Mouse (Mus musculus) left cerebral cortex, adult 8-10 months (tissue): ENCODE results near the gene Cfap97d2. TPM values are rescaled to one million over a fixed set of nuclear protein-coding genes. Genes with fewer than 3 reads are reported as not detected.
"Not testable (repeated sequence)": the region's sequence is repeated elsewhere in the genome, so short reads cannot be mapped to it uniquely, and the experiment has no call there.

Source experiments
- DNase-seq, 2 experiments: peaks; one replicate each; pipeline ENCODE4 v3.0.0; 2022; ENCODE audit warnings: low spot score in 2 of 2
- total RNA-seq, 4 experiments: library from RNA; stranded (reverse); gene quantifications; 2 replicates each; pipeline ENCODE4 v1.2.4; 2022

Gene Cfap97d2
- total RNA-seq, 4 experiments from 2014 or later: 1.1 to 2.6 (median 2.0) TPM

DNA sequence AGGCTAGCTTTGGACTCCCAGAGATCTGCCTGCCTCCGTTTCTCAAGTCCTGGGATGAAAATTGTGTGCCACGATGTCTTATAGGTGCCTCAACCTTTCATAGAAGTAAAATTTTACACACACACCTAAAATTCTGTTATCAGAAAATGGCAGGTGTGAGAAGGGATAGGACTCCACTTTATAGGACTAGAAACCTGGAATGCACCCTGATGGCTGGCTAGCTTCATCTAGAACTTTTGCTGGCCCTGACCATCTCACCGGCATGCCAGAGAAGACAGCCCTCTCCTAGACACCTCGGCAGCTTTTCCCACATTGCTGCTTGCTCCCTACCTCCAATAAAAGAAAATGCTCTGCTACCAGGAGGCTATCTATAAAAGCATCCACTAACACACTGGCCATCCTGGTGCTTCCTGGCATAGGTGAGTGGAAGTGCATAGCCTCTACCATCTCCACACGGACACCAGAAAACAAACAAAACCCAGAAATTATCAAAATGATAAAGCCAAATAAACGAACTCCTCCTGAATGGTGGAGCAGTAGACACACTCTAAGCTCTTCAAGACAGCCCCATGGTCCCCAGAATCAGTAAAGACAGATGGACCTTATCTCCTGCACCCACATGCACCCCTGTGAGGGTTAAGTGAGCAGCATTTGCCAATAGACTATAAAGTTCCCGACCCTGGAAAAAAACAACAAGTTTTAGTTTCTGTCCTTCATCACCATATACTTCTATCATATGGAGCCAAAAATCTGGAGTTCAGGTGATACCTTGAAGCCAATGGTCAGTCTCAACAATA is 35.3 kb downstream of the Cfap97d2 start:
- no peak for DNase-seq

DNA sequence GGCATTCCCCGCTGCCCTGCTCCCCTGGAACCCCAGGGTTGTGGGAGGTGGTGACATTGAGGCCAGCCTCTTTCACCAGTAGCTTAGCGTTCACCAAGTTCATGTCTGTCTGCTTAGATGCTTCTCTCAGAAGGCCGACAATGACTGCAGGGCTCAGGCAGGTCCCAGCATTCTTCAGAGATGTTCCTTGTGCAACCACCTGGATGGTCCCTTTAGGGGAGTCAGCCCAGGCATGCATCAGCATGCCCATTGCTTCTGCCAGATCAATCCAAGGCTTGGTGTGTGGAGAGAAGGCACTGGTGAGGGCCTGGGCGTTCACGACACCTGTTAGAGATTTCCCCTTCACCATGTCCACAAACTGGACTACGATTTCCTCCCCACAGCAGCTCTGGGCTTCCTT is 40.5 kb downstream of the Cfap97d2 start:
- DNase-seq: not testable (repeated sequence)

DNA sequence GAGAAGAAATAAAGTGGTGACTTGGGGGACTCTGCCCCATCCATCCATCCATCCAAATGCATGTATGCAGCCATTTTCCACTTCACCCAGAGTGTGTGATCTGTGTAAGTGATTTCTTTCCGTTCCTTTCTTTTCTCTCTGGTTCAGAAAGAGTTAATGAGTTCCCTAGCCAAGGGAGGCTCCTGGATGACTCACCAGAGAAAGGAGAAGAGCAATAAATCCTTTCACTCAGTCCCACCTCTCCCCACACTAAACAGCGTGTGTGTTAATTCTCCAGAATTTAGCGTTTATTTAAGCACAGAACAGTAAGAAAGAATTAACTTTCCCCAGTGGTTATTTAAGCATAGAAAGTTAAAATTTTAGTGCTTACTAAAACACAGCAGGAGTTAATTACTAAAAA is 41.9 kb downstream of the Cfap97d2 start:
- no peak for DNase-seq

DNA sequence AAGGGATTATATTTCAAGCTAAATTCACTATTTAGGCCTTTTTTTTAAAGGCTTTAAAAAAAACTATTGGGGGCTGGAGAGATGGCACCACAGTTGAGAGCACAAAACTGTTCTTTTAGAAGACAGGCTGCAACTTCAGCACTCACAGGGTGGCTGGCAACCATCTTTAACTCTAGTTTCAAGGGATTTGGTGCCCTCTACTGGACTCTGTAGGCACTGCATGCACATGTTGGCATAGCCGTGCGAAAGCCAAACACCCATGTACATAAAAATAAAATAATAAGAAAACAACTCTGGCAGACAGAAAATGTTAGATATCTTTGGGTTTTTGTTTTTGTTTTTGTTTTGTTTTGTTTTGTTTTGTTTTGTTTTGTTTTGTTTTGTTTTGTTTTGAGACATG is 48.0 kb downstream of the Cfap97d2 start:
- peak in 1 of 2 experiments; percentile 45 for DNase-seq

DNA sequence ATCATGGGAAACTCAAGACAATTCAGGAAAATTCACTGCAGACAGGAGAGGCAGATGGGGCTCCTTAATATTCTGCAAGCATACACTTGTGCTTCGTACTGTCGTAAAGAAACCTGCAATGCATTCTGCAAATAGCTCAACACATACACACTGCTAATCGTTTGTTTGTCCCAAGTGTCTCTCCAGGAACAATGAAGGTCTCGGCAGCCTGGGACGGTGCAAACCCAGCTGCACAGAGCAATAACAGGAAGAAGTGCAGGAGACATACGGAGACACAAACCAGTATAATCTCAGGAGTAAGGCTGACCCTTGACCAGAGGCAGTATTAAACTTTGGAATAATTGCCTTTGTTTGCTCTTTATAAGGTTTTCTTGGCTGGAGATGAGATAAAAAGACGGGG is 50.8 kb downstream of the Cfap97d2 start:
- DNase-seq: no peak

DNA sequence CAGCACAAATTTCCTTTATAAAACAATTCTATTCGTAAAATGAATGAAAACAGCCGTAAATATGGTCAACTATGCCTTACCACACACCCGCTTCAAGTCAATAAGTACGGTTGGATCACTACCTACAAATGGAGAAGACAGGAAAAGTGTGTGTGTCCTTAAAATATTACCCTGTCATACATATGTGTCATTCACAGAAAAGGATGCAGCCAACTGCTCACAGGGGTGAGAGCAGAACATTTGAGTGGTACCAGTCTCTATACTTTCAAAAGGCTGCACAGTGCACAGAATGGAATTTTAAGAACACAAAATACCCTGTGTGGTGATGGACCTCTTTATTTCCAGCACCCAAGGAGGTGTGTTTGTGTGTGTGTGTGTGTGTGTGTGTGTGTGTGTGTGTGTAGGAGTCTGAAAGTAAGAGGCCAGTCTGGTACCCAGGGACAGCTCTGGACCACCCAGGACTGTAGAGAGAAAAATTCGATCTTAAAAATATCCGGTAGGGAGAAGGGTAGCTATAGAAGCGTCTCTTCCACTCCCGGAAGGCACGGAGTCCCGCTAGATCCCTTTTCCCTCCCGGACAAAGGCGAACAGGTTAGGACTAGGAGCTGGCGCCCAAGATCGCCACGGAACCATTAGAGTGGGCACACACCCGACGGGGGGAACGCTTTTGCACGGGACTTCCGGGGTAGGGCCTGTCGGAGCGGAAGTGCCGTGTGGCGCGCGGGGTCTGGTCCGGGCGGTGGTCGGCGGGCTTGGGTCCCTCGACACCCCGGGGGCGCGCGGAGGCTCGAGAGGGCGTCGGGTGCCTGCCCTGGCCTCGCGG is 51.5 kb downstream of the Cfap97d2 start, which contains the start of gene Cdc16:
Gene Cdc16 (plus strand): TSS at position 695 of the 823 bp plus-strand sequence.
- peak; percentile 76 to 89 for DNase-seq

DNA sequence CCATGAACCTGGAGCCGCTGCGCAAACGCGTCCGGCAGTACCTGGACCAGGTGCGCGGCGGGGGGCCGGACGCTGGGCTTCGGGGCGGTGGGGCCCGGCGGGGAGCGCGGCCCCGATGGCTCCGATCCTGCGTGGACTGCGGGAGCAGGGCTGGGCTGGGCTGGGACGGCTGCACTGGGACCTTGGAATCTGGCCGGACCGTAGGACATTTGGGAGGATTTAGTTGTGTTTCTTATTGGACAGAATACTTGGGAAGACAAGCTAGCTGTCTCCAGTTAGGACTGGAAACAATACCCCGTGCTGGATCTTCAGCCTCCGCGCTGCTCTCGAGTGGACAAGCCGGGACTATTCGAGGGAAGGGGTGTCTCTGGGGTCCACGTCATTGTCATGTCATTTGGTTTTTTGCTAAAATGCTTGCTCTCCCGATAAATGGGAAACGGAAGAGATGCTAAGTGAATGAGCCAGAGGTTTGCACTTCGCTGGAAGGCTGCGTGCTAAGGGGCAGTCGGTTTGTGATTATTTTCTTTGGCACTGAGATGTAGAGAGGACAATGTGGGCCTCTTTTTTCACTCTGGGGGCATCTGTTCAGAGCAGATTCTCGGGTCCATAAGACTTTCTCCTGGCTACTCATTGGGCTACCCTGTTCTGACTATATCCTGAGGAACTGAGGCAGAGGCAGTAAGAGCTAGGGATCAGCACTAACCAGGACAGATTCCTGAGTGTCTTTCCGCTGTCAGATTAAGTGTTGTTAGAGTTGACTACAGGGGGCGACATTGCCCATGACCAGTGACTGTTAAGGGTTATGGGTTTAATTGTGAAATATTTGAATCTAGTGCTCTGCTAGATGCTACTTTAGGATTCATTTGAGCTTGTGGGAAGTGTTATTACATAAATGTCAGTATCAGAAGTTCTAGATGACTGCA is 52.4 kb downstream of the Cfap97d2 start:
- peak in 1 of 2 experiments; percentile 5 for DNase-seq

DNA sequence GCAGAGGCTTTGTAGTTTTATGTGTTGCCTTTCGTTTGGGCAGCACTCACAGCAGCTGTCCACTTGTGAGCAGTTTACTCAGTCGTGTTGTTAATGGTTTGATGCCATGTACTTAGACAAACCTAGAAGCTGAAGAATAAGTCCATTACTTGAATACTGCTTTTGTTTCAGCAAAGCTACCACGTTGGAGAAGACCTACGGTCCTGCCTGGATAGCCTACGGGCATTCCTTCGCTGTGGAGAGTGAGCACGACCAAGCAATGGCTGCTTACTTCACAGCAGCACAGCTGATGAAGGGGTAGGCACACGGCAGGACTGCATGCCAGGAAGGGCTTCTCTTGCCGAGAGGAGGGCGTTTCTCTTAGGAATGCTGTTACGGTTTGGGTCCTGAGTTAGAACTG is 63.5 kb downstream of the Cfap97d2 start:
- no peak for DNase-seq

DNA sequence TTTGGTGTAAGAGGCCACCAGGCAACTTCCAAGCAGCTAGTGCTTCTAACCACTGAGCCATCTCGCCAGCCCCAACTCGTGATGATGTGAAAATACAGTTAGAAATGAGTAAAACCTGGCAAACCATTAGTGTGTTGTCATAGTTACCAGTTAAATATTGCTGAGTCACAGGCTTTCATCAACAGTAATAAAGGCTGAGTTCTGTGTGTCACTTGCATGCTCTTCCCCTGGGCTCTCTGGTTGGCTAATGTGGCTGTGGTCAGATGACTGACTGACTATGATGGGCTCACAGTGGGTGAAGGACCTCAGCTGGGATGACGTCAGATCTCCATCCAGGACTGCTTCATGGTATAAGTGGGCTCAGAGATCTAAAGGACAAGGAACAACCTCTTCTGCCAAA is 74.8 kb downstream of the Cfap97d2 start:
- no peak for DNase-seq

DNA sequence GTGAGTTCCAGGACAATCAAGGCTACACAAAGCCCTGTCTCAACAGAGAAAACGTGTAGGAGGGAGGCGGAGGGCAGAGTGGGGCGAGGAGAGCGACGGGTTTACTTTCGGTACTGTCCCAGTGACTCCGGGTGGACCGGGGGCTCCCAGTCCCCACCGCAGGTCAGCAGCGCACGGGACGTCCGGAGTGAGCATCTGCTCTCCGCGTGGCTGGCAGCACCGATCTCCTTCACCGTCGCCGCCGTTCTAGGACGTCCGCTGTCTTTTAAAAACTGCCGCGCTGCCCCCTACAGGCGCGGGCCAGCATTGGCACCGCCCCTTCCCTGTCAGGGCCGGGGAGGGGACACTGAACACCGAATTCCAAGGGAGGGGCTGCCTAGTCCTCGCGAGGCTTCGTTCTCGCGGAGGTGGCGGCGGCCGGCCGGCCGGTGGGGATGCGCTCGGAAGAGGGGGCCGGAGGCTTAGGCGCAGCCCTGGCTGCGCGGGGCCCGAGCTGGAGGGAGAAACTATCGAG is 79.6 kb downstream of the Cfap97d2 start, which contains the start of gene Upf3a:
Gene Upf3a (plus strand): TSS at position 366 of the 514 bp plus-strand sequence.
- peak; percentile 65 to 87 for DNase-seq

DNA sequence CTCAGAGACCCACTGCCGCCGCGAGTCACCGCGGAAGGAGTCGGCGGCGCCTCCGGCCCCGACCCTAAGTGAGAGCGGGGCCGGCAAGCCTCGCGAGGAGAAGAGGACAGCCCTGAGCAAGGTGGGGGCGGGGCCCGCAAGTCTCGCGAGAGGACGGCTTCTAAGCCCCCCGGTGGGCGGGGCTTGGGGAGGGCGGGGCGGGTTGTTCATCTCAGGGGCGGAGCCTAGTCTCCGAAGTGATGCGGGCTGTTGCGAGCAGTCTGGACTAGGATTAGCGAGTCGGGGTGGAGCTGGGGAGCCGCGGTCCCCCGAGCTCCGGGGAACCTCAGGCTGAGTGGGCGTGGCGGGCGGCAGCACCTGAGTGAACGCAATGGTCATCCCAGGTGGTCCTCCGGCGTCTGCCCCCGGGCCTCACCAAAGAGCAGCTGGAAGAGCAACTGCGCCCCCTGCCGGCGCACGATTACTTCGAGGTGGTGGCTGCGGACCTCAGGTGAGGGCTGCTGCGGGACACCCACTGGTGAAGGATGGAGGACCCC is 80.1 kb downstream of the Cfap97d2 start:
- peak; percentile 88 to 92 for DNase-seq

DNA sequence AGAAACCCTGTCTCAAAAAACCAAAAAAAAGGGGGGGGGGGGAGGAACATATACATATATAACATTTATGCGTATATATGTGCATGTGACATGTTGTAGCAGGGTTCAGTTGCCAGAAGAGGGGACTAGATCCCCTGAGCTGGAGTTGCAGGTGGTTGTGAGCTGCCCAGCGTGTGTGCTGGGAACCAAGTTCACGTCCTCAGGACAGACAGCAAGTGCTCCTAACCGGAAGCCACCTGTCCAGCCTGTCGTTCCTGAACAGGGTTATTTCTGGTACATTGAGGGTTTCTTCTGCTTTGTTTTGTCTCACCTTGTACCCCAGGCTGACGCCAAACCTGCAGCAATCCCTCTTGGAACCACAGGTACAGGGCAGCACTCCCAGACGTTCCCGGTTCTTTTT is 83.9 kb downstream of the Cfap97d2 start:
- DNase-seq: no peak

Other genes with a start within 250 kb of the Cfap97d2 start
- 100 to 1,000 TPM in 3 of 4 experiments, 10 to 100 TPM in 1; 97.2 to 113 (median 110) TPM for gene Gas6, start 211.4 kb upstream of the Cfap97d2 start, total RNA-seq
- gene 1700029H14Rik, start 143.4 kb upstream of the Cfap97d2 start, total RNA-seq: not detected
- 10 to 100 TPM; 63.9 to 72.0 (median 69.5) TPM for gene Rasa3, start 28.3 kb upstream of the Cfap97d2 start, total RNA-seq
- 10 to 100 TPM; 45.8 to 48.5 (median 45.9) TPM for gene Cdc16, start 51.8 kb downstream of the Cfap97d2 start, total RNA-seq
- 10 to 100 TPM; 27.5 to 34.4 (median 30.4) TPM for gene Upf3a, start 79.7 kb downstream of the Cfap97d2 start, total RNA-seq
- not detected for gene AF366264, start 132.5 kb downstream of the Cfap97d2 start, total RNA-seq
- 10 to 100 TPM; 28.8 to 30.5 (median 29.8) TPM for gene Champ1, start 163.8 kb downstream of the Cfap97d2 start, total RNA-seq
- gene Coprs, start 184.4 kb downstream of the Cfap97d2 start, total RNA-seq: 10 to 100 TPM; 30.4 to 38.1 (median 34.2) TPM